Mouse (Mus musculus) T-helper 2 cell (primary cell): Measurements from ENCODE around the gene Trpm3.

ENCODE experiments used
- in situ Hi-C: fragments of 300-600 bp; cut with MboI, MseI; formaldehyde crosslinking; loops from one replicate; pipeline ENCODE4 v1.15.1; 2025; ENCODE audit warnings: high pct_unique_total_duplicates

The Trpm3 gene

GRCm38 (mm10) chr19:22473030-22473712, 334.3 kb downstream of the Trpm3 start:
- in situ Hi-C loops: no loop called here

GRCm38 (mm10) chr19:22478295-22478989, 339.6 kb downstream of the Trpm3 start:
- in situ Hi-C loops: no loop called here

GRCm38 (mm10) chr19:22503469-22503868, 364.6 kb downstream of the Trpm3 start:
- in situ Hi-C loops: no loop called here

- in situ Hi-C loops: no loop called here
Observed at GRCm38 (mm10) chr19:22518508-22518907, 379.7 kb downstream of the Trpm3 start.

- in situ Hi-C loops: no loop called here
Observed at GRCm38 (mm10) chr19:22527944-22528343, 389.1 kb downstream of the Trpm3 start.

- in situ Hi-C loops: no loop called here
Observed at GRCm38 (mm10) chr19:22542990-22543709, 404.3 kb downstream of the Trpm3 start.

GRCm38 (mm10) chr19:22552179-22552578, 413.3 kb downstream of the Trpm3 start:
- in situ Hi-C loops: no loop called here

GRCm38 (mm10) chr19:22554421-22554941, 415.6 kb downstream of the Trpm3 start:
- in situ Hi-C loops: no loop called here

GRCm38 (mm10) chr19:22572396-22572795, 433.6 kb downstream of the Trpm3 start:
- in situ Hi-C loops: no loop called here

- in situ Hi-C loops: no loop called here
Observed at GRCm38 (mm10) chr19:22572849-22573248, 434.0 kb downstream of the Trpm3 start.

- in situ Hi-C loops: no loop called here
Observed at GRCm38 (mm10) chr19:22582120-22582745, 443.4 kb downstream of the Trpm3 start.

GRCm38 (mm10) chr19:22594492-22594891, 455.6 kb downstream of the Trpm3 start:
- in situ Hi-C loops: no loop called here

- in situ Hi-C loops: no loop called here
Observed at GRCm38 (mm10) chr19:22595246-22595645, 456.4 kb downstream of the Trpm3 start.

- in situ Hi-C loops: no loop called here
Observed at GRCm38 (mm10) chr19:22596715-22597114, 457.9 kb downstream of the Trpm3 start.

- in situ Hi-C loops: loop anchor here (5.0 kb wide), 1 partner anchor 327 kb away; no protein-coding TSS in a partner anchor
Observed at GRCm38 (mm10) chr19:22604322-22604721, 465.5 kb downstream of the Trpm3 start.

GRCm38 (mm10) chr19:22607985-22608684, 469.3 kb downstream of the Trpm3 start:
- in situ Hi-C loops: no loop called here

- in situ Hi-C loops: no loop called here
Observed at GRCm38 (mm10) chr19:22611621-22612020, 472.8 kb downstream of the Trpm3 start.

GRCm38 (mm10) chr19:22615367-22615766, 476.5 kb downstream of the Trpm3 start:
- in situ Hi-C loops: no loop called here

- in situ Hi-C loops: loop anchor here (5.0 to 25.0 kb wide), 2 partner anchors 47 to 112 kb away; no protein-coding TSS in a partner anchor
Observed at GRCm38 (mm10) chr19:22624801-22625513, 486.1 kb downstream of the Trpm3 start.

GRCm38 (mm10) chr19:22628878-22629277, 490.0 kb downstream of the Trpm3 start:
- in situ Hi-C loops: loop anchor here (25.0 kb wide), 1 partner anchor 108 kb away; no protein-coding TSS in a partner anchor
